ENCODE assay signal across 37 mouse cellular contexts in the genomic region with DNA sequence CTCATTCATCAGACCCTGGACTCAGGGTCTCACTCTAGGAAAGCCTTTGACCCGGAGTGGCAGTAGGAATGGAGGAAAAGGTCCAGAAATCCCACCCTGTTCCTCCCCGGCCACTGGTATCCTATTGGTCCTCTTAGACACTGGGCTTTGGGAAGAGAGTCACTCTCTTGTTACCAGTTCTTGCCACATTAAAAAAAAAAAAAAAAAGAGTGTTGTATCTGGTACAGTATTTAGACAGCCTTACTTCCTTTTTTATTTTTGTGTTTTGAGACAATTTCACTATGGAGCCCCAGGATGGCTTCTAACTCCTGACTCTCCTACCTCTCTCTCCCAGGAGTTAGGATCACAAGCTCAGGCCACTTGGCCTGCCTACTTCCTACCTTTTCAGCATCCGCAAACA. TPM values are rescaled to one million over a fixed set of nuclear protein-coding genes. Genes with fewer than 3 reads are reported as not detected.
"Had no signal": no experiment of that assay in that cellular context is flagged by ENCODE, and none has a peak within 500 bp of the region (broad histone marks: within the 10 kb centered on the region; RNA-seq: fewer than 3 reads in every experiment).

No protein-coding gene starts in this region.

- DNase-seq: heart, postnatal 10 days; heart, postnatal 14 days; heart, postnatal 36 days; heart, postnatal 4 days; kidney, adult 11 months; kidney, adult 18-20 months; kidney, adult 2 months; kidney, adult 8-10 months; kidney, adult 9 months; kidney, postnatal 10 days; kidney, postnatal 14 days; kidney, postnatal 25 days; kidney, postnatal 36 days; kidney, postnatal 4 days; layer of hippocampus, adult 9-11 months; layer of hippocampus, postnatal 36 days had no signal

- H3K4me2 ChIP-seq: heart, embryonic 11.5 days; heart, embryonic 13.5 days; heart, embryonic 15.5 days; hindbrain, embryonic 12.5 days; hindbrain, embryonic 13.5 days; hindbrain, embryonic 14.5 days; hindbrain, embryonic 15.5 days; intestine, embryonic 15.5 days; kidney, embryonic 15.5 days had no signal

- H3K36me3 ChIP-seq: heart, embryonic 10.5 days; heart, embryonic 13.5 days; heart, embryonic 15.5 days; hindbrain, embryonic 10.5 days; hindbrain, embryonic 12.5 days; hindbrain, embryonic 13.5 days; hindbrain, embryonic 15.5 days; intestine, embryonic 15.5 days; kidney, embryonic 15.5 days had no signal

- H3K4me1 ChIP-seq: heart, embryonic 13.5 days; hindbrain, embryonic 15.5 days; intestine, embryonic 15.5 days had no signal

- H3K27me3 ChIP-seq: heart, embryonic 13.5 days; heart, embryonic 15.5 days; hindbrain, embryonic 12.5 days; hindbrain, embryonic 13.5 days; hindbrain, embryonic 15.5 days; intestine, embryonic 15.5 days; kidney, embryonic 15.5 days had no signal

- H3K27ac ChIP-seq: heart, embryonic 10.5 days; heart, embryonic 13.5 days; heart, embryonic 15.5 days; hindbrain, embryonic 10.5 days; hindbrain, embryonic 12.5 days; hindbrain, embryonic 13.5 days; hindbrain, embryonic 14.5 days; hindbrain, embryonic 15.5 days; hindbrain, postnatal 0 days; intestine, embryonic 15.5 days; kidney, embryonic 15.5 days; kidney, postnatal 0 days; layer of hippocampus, adult 2 months; left cerebral cortex, adult 2 months had no signal

- H3K4me3 ChIP-seq: heart, embryonic 10.5 days; heart, embryonic 13.5 days; heart, embryonic 15.5 days; hindbrain, embryonic 10.5 days; hindbrain, embryonic 12.5 days; hindbrain, embryonic 13.5 days; hindbrain, embryonic 15.5 days; intestine, embryonic 15.5 days; kidney, embryonic 15.5 days; layer of hippocampus, adult 2 months; left cerebral cortex, adult 2 months had no signal

- H3K9me3 ChIP-seq: heart, embryonic 10.5 days; heart, embryonic 13.5 days; heart, embryonic 15.5 days; hindbrain, embryonic 10.5 days; hindbrain, embryonic 12.5 days; hindbrain, embryonic 13.5 days; hindbrain, embryonic 15.5 days; intestine, embryonic 15.5 days; kidney, embryonic 15.5 days had no signal

- ATAC-seq: hindbrain, embryonic 16.5 days; hindbrain, postnatal 0 days; inflammation-experienced regulatory T-cells, adult 6 months; intestine, embryonic 15.5 days; intestine, embryonic 16.5 days; intestine, postnatal 0 days had no signal

- H3K9ac ChIP-seq: heart, embryonic 13.5 days; heart, embryonic 15.5 days; hindbrain, embryonic 12.5 days; hindbrain, embryonic 13.5 days; hindbrain, embryonic 14.5 days; hindbrain, embryonic 15.5 days; intestine, embryonic 15.5 days; kidney, embryonic 15.5 days had no signal

RNA-seq across cellular contexts. Expression of a gene that starts 12.2 kb away (rescaled TPM):
- total RNA-seq: hematopoietic stem cell, adult 5-6 weeks had no signal
- polyA plus RNA-seq: large intestine, adult 2 months had no signal
